Mouse (Mus musculus) brain, embryonic 18.5 days (tissue): ENCODE measurements around the gene Thoc3.

Experiments
- DNase-seq: peaks from one replicate; pipeline ENCODE4 v3.0.0-alpha.2; 2012; ENCODE audit warnings: low read depth, low spot score

The Thoc3 gene

GRCm38 (mm10) chr13:54443693-54444092 lies 25.0 kb downstream of the Thoc3 start:
- no peak for DNase-seq

DNA sequence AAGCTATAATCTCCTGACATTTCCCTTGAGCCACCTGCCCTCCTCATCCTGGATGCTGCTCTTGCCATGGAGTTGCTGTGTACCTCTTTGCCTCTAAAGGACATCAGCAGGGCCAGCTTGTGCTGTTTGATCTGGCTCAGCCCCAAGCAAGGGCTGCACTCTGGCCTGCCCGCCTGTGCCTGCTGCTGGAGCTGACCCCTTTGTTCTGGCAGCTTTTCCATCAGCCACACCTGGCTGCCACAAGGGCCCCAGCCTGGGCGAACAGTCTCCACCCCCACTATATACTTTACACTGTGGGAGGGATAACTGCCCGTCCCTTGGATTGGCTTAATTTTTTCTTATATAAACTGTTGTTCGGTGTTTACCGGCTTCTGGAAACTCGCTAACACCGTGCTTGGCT lies 28.7 kb downstream of the Thoc3 start:
- no peak for DNase-seq

GRCm38 (mm10) chr13:54438814-54439213 lies 29.8 kb downstream of the Thoc3 start:
- no peak for DNase-seq

DNA sequence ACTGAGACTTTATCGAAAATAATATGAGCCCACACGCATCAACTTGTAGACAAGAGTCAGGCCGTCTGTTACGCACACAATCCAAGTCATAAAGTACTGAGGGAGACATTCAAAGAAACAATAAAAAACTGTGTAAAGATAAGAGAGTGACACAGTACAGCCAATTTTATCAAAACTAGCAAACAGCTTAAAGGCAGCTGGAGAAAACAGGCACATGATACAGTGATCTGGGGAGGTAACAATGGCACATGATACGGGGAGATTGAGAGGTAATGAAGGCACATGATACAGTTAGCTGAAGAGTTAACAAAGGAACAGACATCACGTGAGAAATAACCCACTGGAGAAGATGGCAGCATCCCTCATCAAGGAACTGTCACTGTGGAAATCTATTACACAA lies 31.6 kb downstream of the Thoc3 start:
- DNase-seq: no peak

DNA sequence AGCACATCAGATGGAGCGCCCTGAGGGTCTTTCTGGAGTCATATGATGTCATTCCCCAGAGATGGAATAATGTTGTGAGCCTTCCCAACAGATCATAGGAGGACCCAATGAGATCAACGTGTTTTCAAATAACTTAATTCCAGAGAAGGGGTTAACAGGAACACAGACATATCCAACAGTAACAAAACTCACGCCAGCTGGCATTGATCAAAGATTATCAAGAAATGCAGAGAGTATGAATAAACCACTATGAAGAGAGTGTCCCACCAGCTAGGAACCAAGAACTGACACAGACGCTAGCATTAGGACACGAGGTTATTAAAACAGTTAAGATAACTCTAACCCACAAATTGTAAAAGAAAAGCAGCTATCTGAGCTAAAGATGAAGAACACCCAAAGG lies 32.0 kb downstream of the Thoc3 start:
- no peak for DNase-seq

DNA sequence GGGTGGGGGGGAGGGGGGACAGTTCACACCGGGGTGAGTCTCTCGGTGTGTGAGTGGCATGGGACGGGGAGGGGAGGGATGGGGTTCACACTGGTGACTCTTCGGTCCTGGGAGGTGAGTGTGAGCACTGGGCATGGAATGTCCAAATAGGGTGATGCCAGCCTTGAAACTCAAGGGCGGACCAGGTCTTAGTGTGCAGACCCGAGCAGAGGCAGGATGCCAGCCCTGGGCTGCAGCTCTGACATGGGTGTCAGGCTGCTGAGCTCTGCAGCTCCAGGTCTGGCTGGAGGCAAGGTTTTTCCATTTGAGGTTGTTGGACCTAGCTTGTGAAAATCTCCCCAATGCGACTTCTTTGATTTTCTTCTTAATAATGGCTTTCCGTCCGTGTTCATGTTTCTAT lies 37.5 kb downstream of the Thoc3 start:
- no peak for DNase-seq

DNA sequence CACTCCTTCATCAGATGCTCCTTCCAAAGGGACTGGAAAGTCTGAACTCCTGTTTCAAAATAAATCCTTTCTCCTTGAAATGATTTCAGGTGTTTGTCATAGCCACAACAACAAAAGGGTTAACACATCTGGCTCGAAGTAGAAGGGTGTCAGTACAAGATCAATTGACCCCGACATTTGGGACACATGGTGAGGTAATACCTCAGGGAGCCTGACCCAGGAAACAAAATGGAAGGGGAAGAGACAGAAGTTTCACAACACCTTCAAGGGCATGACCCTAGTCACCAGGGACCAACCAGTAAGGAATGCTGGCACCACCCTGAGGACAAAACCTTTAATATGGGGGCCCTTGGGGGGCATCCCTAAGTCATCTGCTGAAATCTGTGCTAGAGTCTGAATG lies 38.6 kb downstream of the Thoc3 start:
- no peak for DNase-seq

- DNase-seq: no peak
Measured at GRCm38 (mm10) chr13:54428771-54429170, 39.9 kb downstream of the Thoc3 start.

GRCm38 (mm10) chr13:54426781-54427655 lies 41.6 kb downstream of the Thoc3 start:
- DNase-seq: no peak

GRCm38 (mm10) chr13:54425269-54425668 lies 43.4 kb downstream of the Thoc3 start:
- no peak for DNase-seq

DNA sequence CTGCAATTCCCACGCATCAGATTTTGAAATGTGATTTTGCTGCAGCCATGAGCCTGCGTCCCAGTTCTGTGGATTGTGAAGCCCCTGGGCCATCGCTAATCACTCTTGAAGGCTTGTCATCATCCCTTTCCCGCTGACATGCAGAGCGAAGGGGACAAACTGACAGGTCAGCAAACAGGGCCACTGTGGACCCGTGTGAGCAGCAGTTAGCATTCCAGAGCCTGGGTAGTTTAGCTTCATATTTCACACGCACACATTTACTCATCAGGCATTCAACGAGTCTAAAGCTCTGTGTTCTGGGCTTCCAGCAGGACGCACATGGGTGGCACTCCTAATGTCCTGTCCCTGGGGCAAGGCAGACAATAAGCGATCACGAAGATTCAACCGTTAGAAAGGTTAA lies 48.4 kb downstream of the Thoc3 start:
- no peak for DNase-seq

DNA sequence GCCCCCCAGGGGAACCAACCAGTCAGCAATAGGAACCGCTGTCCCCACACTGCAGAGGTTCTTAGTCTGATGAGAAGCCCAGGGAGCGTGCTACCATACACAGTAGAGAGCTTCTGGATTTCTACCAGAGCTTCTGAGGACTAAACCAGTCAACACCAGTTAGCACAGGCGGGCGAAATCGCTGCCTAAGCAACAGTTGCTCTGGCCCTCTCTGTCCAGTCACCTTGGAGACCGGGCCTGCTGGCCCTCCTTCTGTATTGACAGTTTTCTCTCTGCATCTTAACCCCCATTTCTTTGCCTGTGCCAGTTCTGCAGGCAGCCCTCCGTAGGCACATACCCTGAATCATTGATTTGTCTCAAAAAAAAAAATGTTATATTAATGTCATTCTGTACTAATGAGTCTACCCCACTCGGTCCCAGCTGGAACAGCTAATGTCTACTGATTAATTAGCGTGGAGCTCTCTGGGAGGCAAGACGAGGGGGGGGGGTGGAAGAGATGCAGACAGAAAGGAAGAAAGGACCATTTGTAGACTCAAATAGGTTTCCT lies 49.8 kb downstream of the Thoc3 start:
- DNase-seq: no peak

DNA sequence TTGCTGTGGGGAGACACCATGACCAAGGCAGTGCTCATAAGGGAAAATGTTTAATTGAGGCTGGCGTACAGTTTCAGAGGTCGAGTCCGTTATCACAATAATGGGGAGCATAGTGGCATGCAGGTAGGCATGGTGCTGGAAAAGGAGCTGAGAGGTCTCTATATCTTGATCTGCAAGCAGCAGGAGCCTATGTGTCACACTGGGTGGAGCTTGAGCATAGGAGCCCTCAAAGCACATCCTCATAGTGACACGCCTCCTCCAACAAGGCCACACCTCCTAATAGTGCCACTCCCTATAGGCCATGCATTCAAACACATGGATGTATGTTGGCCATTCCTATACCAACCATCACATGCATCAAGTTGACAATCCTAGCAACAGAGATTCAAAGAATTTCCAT lies 53.6 kb downstream of the Thoc3 start:
- no peak for DNase-seq

DNA sequence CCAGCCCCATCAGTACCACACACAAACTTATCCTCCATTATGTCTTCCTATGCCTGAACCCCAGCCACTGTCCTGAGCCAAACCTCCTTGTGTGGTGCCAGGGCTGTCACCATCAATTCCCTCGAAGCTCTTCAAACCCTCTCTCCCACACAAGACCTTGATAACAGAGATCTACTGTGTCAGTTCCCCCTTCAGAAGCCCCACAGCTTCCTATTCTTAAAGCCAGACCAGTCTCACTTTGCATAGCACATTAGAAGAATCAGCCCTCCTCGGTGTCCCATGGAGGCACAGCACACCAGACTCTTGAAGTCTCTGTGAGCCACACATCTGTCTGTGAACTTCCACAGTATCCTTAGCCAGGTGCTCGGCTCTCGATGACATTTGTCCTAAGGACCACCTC lies 55.9 kb downstream of the Thoc3 start:
- DNase-seq: no peak

DNA sequence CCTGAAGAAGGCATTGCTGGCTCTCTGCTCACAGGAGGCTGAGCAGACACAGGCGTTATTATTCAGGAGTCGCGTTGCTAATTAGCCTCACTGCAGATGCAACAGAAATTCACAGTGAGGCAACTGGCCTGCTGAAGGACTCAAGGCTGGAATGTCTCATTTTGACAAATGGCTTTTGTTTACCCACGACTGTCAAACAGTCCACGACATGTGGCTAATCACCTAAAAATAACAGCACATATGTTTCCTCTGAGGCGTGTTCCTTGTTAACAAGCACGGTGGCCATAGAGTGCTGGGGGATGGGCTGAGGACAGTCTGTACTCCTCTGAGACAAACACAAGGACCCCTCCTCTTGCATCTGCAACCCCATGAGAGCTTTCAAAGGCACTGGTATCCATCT lies 56.4 kb downstream of the Thoc3 start:
- peak; percentile 18 for DNase-seq

- DNase-seq: no peak
Measured at GRCm38 (mm10) chr13:54411656-54412055, 57.0 kb downstream of the Thoc3 start.
